Mouse (Mus musculus) kidney, embryonic 15.5 days (tissue): ENCODE measurements at regions not wholly inside any gene's neighbourhood (a gene's known extent, or its start where the extent isn't known, plus 50 kb on each side); places are given as distances from the start of the nearest gene placed in this dataset.

ENCODE experiments used
- ATAC-seq: fragments of 200-750 bp; cut with Nextera tagmentation; replicated peaks from 2 replicates; pipeline ENCODE4 v1.8.0; 2017; ENCODE audit warnings: moderate TSS enrichment; ENCODE audit not compliant: low FRiP score
- H3K27ac ChIP-seq: fragments of 300-500 bp; sonication (generic); 2 replicates; pipeline ENCODE4 v1.5.1; 2015; ENCODE audit warnings: mild to moderate bottlenecking, inconsistent platforms
- H3K27me3 ChIP-seq: fragments of 300-500 bp; sonication (generic); 2 replicates; pipeline ENCODE4 v1.6.1; 2015; ENCODE audit warnings: inconsistent platforms
- H3K36me3 ChIP-seq: fragments of 300-500 bp; sonication (generic); 2 replicates; pipeline ENCODE4 v1.6.1; 2015; ENCODE audit warnings: inconsistent platforms
- H3K4me1 ChIP-seq: fragments of 300-500 bp; sonication (generic); 2 replicates; pipeline ENCODE4 v1.6.1; 2015; ENCODE audit warnings: inconsistent platforms
- H3K4me2 ChIP-seq: fragments of 300-500 bp; sonication (generic); 2 replicates; pipeline ENCODE4 v1.6.1; 2015; ENCODE audit warnings: moderate library complexity, mild to moderate bottlenecking, inconsistent platforms
- H3K4me3 ChIP-seq: fragments of 300-500 bp; sonication (generic); replicated peaks from 2 replicates; pipeline ENCODE4 v1.5.1; 2015; ENCODE audit warnings: mild to moderate bottlenecking, inconsistent platforms
- H3K9ac ChIP-seq: fragments of 300-500 bp; sonication (generic); 2 replicates; pipeline ENCODE4 v1.6.1; 2015; ENCODE audit warnings: mild to moderate bottlenecking, inconsistent platforms
- H3K9me3 ChIP-seq: fragments of 300-500 bp; sonication (generic); replicated peaks from 2 replicates; pipeline ENCODE4 v1.6.1; 2016; ENCODE audit warnings: inconsistent platforms
- WGBS: fragments of 180-500 bp; shearing (Covaris S2); methylation state at CpG from one replicate; pipeline ENCODE4 v1.1.7; 2015; ENCODE audit warnings: mixed read lengths; 5-methylcytosine and 5-hydroxymethylcytosine counted together

DNA sequence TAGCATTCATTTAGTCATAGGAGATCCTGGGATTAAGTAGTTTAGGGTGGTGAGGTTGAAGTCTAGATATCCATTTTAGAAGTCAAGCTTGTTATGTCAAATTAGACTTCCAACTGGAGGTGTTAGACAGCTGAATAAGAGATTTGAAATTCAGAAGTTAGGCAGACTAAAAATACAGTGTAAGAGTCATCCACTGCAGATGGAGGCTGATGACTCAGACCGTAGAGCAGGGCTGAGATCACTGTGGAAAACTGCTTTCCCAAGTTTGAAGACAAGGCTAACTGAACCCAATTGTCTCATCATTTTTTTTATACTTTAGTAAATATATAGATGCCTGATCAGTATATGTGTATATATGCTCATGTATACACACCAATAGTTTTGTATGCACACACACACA lies 738.8 kb upstream of the Nrsn1 start:
- Histone ChIP-seq H3K36me3 (no peaks in the 10 kb centered on the region), H3K9me3 (no peaks in the 10 kb centered on the region), H3K9ac (no peak overlapping the region), H3K27ac (no peak overlapping the region), H3K4me2 (no peak overlapping the region), H3K4me1 (no peaks in the 10 kb centered on the region), H3K4me3 (no peak overlapping the region), H3K27me3 (no peaks in the 10 kb centered on the region)
- no peak for ATAC-seq
- 85% methylated on average over 1 of the region's 1 CpGs for WGBS

DNA sequence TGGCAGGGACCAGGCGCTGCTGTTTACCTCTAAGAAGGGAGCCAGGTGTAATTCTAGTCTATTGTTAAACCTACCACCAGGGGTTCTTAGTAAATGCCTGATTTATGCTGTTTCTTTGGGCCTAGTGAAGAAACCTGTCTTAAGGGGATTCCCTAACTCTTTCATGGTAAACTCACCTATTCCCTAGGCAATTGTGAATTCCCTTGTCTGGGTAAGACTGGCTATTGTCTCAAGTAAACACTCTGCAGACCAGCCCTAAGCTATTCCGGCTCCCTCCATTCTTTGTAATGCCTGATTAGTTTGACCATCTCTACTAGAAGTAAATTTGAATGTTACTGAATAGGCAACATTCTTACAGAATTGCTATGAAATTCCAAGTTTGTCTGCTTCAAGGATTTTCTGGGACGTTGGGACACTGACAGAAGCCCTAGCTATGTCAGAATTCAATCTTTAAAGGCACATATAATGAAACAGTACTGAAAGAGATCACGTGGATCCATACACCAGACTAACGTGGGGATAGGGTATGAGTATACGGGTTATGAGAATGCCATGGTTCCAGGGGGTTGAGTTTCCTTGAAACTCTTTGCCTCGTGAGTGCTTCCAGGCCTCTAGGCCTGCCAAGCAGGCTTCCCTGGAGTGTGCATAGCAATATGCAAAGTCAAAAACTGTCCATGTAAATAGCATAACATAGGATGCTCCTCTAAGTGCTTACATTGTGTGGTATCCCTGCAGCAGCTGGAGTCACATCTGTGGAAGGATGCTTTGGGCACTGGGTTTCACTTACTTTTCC lies 734.7 kb upstream of the Nrsn1 start:
- Histone ChIP-seq H3K9ac (no peak overlapping the region), H3K4me3 (no peak overlapping the region), H3K27ac (no peak overlapping the region), H3K9me3 (no peaks in the 10 kb centered on the region), H3K27me3 (no peaks in the 10 kb centered on the region), H3K4me2 (no peak overlapping the region), H3K4me1 (no peaks in the 10 kb centered on the region), H3K36me3 (no peaks in the 10 kb centered on the region)
- 85% methylated on average over 7 of the region's 7 CpGs for WGBS
- ATAC-seq: no peak

DNA sequence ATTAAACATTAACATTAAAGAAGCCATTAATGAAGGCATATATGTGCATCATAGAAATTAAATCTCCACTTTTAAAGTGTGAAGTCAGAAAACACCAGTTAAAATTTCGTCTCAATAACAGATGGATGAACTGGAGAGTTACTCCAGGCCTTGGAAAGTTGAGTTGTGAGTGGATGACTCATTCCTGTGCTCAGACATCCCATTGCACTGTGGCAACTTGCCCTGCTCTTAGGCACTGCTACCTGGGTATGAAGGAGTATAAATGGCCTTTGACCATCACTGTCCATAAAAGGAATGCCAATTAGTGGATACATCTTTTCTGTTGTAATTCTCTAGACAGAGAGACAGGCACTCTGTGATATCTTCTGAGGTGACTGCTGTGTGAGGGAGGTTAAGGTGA lies 723.2 kb upstream of the Nrsn1 start:
- Histone ChIP-seq H3K9ac (no peak overlapping the region), H3K4me1 (no peaks in the 10 kb centered on the region), H3K9me3 (0 out of 2 replicates have a peak, but pooled peaks cover 4% of the 10 kb centered on the region), H3K36me3 (no peaks in the 10 kb centered on the region), H3K27me3 (no peaks in the 10 kb centered on the region), H3K27ac (no peak overlapping the region), H3K4me2 (no peak overlapping the region), H3K4me3 (no peak overlapping the region)
- no peak for ATAC-seq
- WGBS: 66% methylated on average over 1 of the region's 1 CpGs

DNA sequence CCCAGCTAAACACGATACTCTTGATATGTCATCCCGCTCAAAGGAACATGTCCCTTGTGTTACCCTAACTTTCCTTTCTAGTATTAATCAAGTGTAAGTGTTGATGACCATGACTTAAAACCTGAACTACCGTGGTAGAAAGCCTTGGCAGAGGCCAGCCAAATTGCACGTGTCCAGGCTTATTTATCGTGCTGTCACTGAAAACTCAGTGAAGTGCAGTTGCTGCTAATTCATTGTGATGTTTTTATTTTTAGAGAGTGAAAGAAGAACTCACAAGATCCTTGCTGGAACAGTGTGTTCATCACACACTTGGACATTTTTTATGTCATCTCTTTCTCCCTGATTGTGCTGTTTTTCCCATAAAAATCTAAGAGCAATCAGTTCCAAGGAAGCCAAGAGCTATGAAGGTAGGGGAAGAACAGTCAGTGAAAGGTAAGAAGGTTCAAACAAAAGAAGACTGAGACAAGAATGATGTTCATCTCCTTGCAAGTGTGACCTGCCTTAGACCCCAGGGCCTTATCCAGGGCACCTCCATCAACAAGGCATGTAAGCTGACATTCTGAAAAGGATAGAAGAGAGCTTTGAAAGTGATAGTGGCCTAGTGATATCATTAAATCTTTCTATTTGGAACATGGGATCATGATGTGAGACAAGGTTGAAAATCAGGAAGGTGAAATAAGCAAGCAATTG lies 718.9 kb upstream of the Nrsn1 start:
- no peak overlapping the region for H3K4me2 ChIP-seq
- no peaks in the 10 kb centered on the region for H3K4me1 ChIP-seq
- no peak overlapping the region; the same call in 1 of the 2 replicates for H3K27ac ChIP-seq
- H3K4me3 ChIP-seq: no peak overlapping the region
- no peaks in the 10 kb centered on the region for H3K9me3 ChIP-seq
- peak; percentile 80 for ATAC-seq
- WGBS: 29% methylated on average over 5 of the region's 5 CpGs
- no peak overlapping the region for H3K9ac ChIP-seq
- no peaks in the 10 kb centered on the region for H3K27me3 ChIP-seq
- H3K36me3 ChIP-seq: no peaks in the 10 kb centered on the region

DNA sequence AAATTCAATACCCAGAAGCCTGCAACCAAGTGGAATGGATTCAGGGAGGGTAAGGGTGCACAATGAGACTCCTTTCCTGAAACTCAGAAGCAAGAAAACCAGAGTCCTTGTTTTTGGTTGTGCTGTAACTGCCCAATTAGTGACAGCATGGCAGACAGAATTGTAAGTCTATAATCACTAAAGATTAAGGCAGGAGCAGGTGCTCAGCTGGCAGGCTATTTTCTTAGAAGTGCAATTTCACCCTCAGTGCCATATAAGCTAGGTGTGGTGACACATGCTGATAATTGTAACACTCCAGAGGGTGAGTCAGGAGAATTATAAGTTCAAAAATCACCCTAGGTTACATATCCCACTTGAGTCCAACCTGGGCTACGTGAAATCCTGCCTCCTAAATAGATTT lies 714.2 kb upstream of the Nrsn1 start:
- Histone ChIP-seq H3K9ac (no peak overlapping the region), H3K36me3 (no peaks in the 10 kb centered on the region), H3K27me3 (no peaks in the 10 kb centered on the region), H3K4me1 (no peaks in the 10 kb centered on the region), H3K4me2 (no peak overlapping the region), H3K4me3 (no peak overlapping the region), H3K9me3 (no peaks in the 10 kb centered on the region), H3K27ac (no peak overlapping the region)
- WGBS: 92% methylated on average over 1 of the region's 1 CpGs
- no peak for ATAC-seq

DNA sequence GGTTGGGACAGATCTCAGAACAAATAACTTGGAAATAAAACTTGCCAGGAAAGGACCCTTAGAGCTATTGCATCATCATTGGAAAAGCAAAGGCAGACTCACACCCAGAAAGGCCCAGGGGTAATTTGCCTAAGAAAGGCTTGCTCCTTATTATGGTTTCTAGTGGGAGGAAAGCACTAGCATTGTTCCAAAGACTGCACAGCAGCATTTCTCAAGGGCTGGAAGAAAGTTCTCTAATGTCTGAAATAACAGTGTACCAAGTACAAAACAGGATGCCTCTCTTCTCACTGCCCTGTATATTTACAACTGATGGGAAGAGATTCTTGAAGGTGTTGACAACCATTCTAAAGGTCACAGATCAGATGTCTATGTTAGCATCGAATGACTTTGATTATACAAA lies 713.4 kb upstream of the Nrsn1 start:
- no peaks in the 10 kb centered on the region for H3K4me1 ChIP-seq
- 37% methylated on average over 1 of the region's 1 CpGs for WGBS
- H3K4me3 ChIP-seq: no peak overlapping the region
- peak; percentile 75; the same call in 1 of the 2 replicates for ATAC-seq
- H3K9ac ChIP-seq: no peak overlapping the region
- no peaks in the 10 kb centered on the region for H3K27me3 ChIP-seq
- H3K4me2 ChIP-seq: no peak overlapping the region
- H3K9me3 ChIP-seq: no peaks in the 10 kb centered on the region
- H3K27ac ChIP-seq: no peak overlapping the region
- no peaks in the 10 kb centered on the region for H3K36me3 ChIP-seq

DNA sequence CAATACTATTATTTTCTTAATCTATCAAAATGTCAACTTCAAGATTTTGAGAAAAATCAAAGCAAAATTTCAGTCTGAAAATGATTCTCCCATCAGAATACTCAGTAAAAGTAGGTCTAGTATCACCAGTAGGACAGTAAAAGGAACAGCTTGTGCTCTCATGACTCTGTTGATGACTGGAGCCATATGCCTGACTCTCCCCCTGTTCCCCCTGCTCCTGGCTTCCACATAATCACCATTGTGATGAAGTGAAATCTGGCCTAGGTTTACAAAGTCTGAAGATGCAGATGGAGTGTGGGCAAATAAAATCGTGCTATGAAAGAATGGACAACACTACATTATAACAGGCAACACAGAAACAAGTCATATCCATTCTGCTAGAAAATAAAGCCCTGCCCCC lies 708.3 kb upstream of the Nrsn1 start:
- no peaks in the 10 kb centered on the region for H3K4me1 ChIP-seq
- WGBS: 83% methylated on average over 1 of the region's 1 CpGs
- no peak overlapping the region for H3K4me3 ChIP-seq
- ATAC-seq: no peak
- H3K27me3 ChIP-seq: no peaks in the 10 kb centered on the region
- H3K9me3 ChIP-seq: no peaks in the 10 kb centered on the region
- H3K4me2 ChIP-seq: no peak overlapping the region
- no peak overlapping the region for H3K9ac ChIP-seq
- H3K27ac ChIP-seq: no peak overlapping the region
- H3K36me3 ChIP-seq: no peaks in the 10 kb centered on the region

DNA sequence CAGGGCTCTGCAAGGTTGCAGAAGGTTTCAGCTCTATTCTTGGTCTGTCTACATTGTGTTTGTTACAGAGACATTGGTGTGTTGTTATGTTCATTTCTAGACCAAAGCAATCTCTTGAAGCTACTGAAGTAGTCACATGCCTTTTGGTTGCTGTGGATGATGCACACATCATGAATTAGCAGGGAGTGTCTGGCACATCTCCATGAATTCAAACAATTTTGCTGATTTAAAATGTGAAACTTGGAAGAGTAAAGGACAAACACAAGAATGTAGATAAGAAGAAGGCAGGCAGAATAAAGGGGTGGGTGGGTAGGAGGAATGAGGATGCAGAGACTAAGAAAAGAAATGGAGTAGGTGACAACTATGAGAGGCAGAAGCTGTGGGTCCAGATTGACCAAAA lies 688.3 kb upstream of the Nrsn1 start:
- H3K9ac ChIP-seq: no peak overlapping the region
- ATAC-seq: no peak

DNA sequence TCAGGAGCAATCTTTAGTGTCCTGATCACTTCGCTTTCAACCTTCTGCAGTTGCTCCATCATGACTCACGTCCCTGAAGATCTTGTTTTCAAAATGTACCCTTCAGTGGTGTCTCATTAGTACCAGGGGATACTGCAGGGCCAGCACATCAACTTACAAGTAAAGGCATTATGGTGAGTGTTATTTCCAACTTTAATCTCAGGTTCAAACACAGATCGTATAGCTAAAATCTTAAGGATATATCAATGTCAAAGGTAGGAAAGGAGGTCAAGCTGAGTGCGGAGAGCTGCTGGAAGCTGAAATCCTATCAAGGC lies 687.8 kb upstream of the Nrsn1 start:
- no peak for ATAC-seq

More for the DNA sequence above, 688.3 kb upstream of the Nrsn1 start:
- Histone ChIP-seq H3K4me1 (no peaks in the 10 kb centered on the region), H3K27me3 (no peaks in the 10 kb centered on the region), H3K36me3 (no peaks in the 10 kb centered on the region), H3K4me2 (no peak overlapping the region), H3K4me3 (no peak overlapping the region), H3K9me3 (no peaks in the 10 kb centered on the region), H3K27ac (no peak overlapping the region)

DNA sequence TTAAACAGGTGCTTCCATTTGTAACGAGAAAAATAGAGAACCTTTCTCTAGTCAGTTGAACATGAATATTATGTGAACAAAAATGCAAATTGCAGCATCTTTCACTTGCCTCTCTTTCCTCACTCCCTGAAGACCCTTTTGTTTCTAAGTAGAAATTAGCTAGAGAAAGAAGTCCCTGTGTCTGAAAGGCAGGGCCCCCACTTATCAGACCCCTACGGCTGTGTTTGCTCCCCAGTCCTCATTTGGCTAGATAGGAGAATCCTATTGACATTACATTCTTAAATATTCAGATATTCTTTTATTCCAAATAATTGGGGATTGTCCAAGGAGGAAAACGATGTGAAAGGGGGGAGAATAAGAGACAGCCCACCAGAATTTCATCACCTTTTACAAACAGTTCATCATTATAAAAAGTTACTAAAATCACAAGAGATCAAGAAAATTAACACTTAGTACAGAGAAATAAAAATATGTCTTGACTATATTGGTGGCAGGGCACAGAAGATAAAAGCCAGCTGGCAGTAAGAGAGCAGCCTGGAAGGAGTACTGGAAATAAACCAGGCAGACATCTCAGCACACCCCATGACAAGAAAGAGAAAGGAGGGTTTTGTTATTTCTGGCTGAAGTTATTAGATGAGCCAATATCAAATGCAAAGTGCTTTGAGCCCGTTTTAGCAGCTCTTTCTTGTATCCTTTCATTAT lies 687.3 kb upstream of the Nrsn1 start:
- Histone ChIP-seq H3K4me3 (no peak overlapping the region), H3K27me3 (no peaks in the 10 kb centered on the region), H3K4me1 (no peaks in the 10 kb centered on the region), H3K27ac (no peak overlapping the region), H3K4me2 (no peak overlapping the region), H3K9ac (no peak overlapping the region), H3K9me3 (no peaks in the 10 kb centered on the region), H3K36me3 (no peaks in the 10 kb centered on the region)
- 62% methylated on average over 4 of the region's 4 CpGs for WGBS
- no peak for ATAC-seq

More for the DNA sequence above, 687.8 kb upstream of the Nrsn1 start:
- no peak overlapping the region for H3K27ac ChIP-seq
- 60% methylated on average over 4 of the region's 4 CpGs for WGBS
- no peaks in the 10 kb centered on the region for H3K9me3 ChIP-seq
- no peak overlapping the region for H3K4me3 ChIP-seq
- H3K36me3 ChIP-seq: no peaks in the 10 kb centered on the region
- no peak overlapping the region for H3K9ac ChIP-seq
- H3K27me3 ChIP-seq: no peaks in the 10 kb centered on the region
- no peak overlapping the region for H3K4me2 ChIP-seq
- no peaks in the 10 kb centered on the region for H3K4me1 ChIP-seq

DNA sequence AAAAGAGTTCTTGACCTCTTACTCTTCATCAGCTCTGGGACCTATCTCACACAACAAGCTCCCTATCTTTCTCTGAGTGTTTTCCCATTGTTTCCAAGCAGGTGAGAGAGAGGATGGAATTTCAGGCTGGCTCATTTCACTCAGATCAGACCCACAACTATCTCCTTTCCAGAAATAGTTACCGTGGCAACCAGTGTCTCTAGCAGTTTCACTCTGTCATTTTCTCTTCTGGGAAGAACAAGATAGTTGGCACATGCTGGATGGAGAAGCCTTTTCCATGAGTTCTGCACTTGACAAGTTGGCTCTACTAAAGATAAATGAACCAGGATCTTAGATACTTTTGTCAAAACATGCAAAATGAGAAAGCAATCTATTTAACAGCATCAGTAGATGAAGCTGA lies 667.3 kb upstream of the Nrsn1 start:
- H3K4me1 ChIP-seq: peaks cover 8% of the 10 kb centered on the region
- no peak overlapping the region for H3K4me2 ChIP-seq
- H3K9me3 ChIP-seq: no peaks in the 10 kb centered on the region
- no peak overlapping the region for H3K9ac ChIP-seq
- ATAC-seq: no peak
- no peaks in the 10 kb centered on the region for H3K36me3 ChIP-seq
- 78% methylated on average over 1 of the region's 1 CpGs for WGBS
- H3K27me3 ChIP-seq: no peaks in the 10 kb centered on the region
- H3K4me3 ChIP-seq: no peak overlapping the region
- no peak overlapping the region for H3K27ac ChIP-seq

DNA sequence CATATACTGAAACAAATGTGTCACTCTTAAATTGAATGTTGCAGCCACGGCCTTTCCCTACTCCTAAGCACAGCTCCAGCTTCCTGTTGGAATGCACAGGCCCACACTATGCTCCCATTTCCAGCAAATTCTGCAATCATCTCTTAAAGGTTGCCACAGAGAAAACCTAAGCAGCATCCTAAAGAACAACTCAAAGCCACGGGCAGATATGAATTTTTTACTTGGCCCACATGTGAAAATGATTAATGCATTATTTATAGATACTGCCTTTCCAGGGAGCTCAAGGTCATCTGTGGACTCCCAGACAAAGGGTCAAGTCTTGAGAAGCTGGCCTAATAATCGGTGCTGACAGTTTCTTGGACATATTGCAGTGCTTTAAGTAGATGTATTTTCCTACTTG lies 663.5 kb upstream of the Nrsn1 start:
- 36% methylated on average over 3 of the region's 3 CpGs for WGBS

More for the DNA sequence above, 663.5 kb upstream of the Nrsn1 start:
- H3K4me3 ChIP-seq: no peak overlapping the region
- peaks cover 8% of the 10 kb centered on the region for H3K4me1 ChIP-seq
- H3K9ac ChIP-seq: no peak overlapping the region
- H3K9me3 ChIP-seq: no peaks in the 10 kb centered on the region
- peak overlapping the region; percentile 37 for H3K27ac ChIP-seq
- H3K27me3 ChIP-seq: no peaks in the 10 kb centered on the region
- H3K4me2 ChIP-seq: no peak overlapping the region
- no peak; the same call in 1 of the 2 replicates for ATAC-seq
- H3K36me3 ChIP-seq: no peaks in the 10 kb centered on the region
